Comparison of ENCODE assay signal across 26 mouse cellular contexts in genomic region chr4:117660001-117660400, GRCm38 (mm10). TPM values are rescaled to one million over a fixed set of nuclear protein-coding genes. Genes with fewer than 3 reads are reported as not detected.
A peak's percentile ranks its signal among the peaks of the same experiment; 100 is the strongest.
DNase-seq lines count a peak whose midpoint lies in the region; ATAC-seq and TF ChIP-seq lines count a peak whose summit lies in the region.
"Had no signal": no experiment of that assay in that cellular context is flagged by ENCODE, and none has a peak within 500 bp of the region (broad histone marks: within the 10 kb centered on the region; RNA-seq: fewer than 3 reads in every experiment).

No protein-coding gene starts in this region.

- TF ChIP-seq CTCF in forebrain, postnatal 0 days (IDR thresholded peaks at IDR 0.05; ENCODE audit: low read depth) = no peak

- peaks cover 26% of the 10 kb centered on the region for H3K4me1 ChIP-seq in kidney, embryonic 16.5 days (ENCODE audit: insufficient read depth, low read length)
- H3K4me1 ChIP-seq in forebrain, postnatal 0 days (ENCODE audit: insufficient read depth) = peaks cover 5% of the 10 kb centered on the region; the same call in 1 of the 2 replicates
- H3K4me1 ChIP-seq: liver, embryonic 13.5 days; lung, embryonic 15.5 days had no signal

- peak; percentile 69 for DNase-seq in kidney, adult 11 months
- peak; percentile 82 for DNase-seq in kidney, adult 9 months
- peak; percentile 75 to 79 for DNase-seq in kidney, postnatal 36 days
- peak; percentile 37 for DNase-seq in lung, postnatal 14 days
- no peak for DNase-seq in layer of hippocampus, adult 9-11 months
- DNase-seq in forebrain, postnatal 0 days = no peak
- DNase-seq: adrenal gland, postnatal 36 days; B cell, adult 2 months; cerebellum, adult 11-12 months; cerebellum, postnatal 25 days; embryo, embryonic 11 days; gastrocnemius, postnatal 36 days; heart, postnatal 10 days; layer of hippocampus, postnatal 36 days; liver, embryonic 13.5 days; right cerebral cortex, postnatal 14 days; spleen, adult 18-20 months; thymus, adult 18-20 months; thymus, postnatal 4 days had no signal

- no peak overlapping the region for H3K4me2 ChIP-seq in kidney, embryonic 16.5 days (replicated peaks; ENCODE audit: low read depth, low read length)
- H3K4me2 ChIP-seq in forebrain, postnatal 0 days (ENCODE audit: low read depth) = no peak overlapping the region
- H3K4me2 ChIP-seq: forebrain, embryonic 15.5 days; liver, embryonic 13.5 days; lung, embryonic 15.5 days; neural tube, embryonic 15.5 days; stomach, embryonic 15.5 days had no signal

- no peaks in the 10 kb centered on the region for H3K9me3 ChIP-seq in kidney, embryonic 16.5 days (ENCODE audit: low read length)
- H3K9me3 ChIP-seq in forebrain, postnatal 0 days (ENCODE audit: low read length) = no peaks in the 10 kb centered on the region
- H3K9me3 ChIP-seq: forebrain, embryonic 15.5 days; liver, embryonic 13.5 days; lung, embryonic 15.5 days; neural tube, embryonic 15.5 days; stomach, embryonic 15.5 days had no signal

- H3K27ac ChIP-seq in kidney, embryonic 16.5 days (ENCODE audit: low read length) = no peak overlapping the region
- H3K27ac ChIP-seq in forebrain, postnatal 0 days (ENCODE audit: low read depth, low read length) = no peak overlapping the region
- H3K27ac ChIP-seq: forebrain, embryonic 15.5 days; liver, embryonic 13.5 days; lung, embryonic 15.5 days; neural tube, embryonic 15.5 days; stomach, embryonic 15.5 days had no signal

- no peak overlapping the region for H3K4me3 ChIP-seq in kidney, embryonic 16.5 days (ENCODE audit: low read length)
- H3K4me3 ChIP-seq in forebrain, postnatal 0 days (ENCODE audit: low read depth, low read length) = no peak overlapping the region
- H3K4me3 ChIP-seq: forebrain, embryonic 15.5 days; liver, embryonic 13.5 days; lung, embryonic 15.5 days; neural tube, embryonic 15.5 days; stomach, embryonic 15.5 days had no signal

- H3K36me3 ChIP-seq in kidney, embryonic 16.5 days (ENCODE audit: insufficient read depth, low read length) = no peaks in the 10 kb centered on the region
- H3K36me3 ChIP-seq in forebrain, postnatal 0 days (ENCODE audit: insufficient read depth) = peaks cover 11% of the 10 kb centered on the region; the same call in 1 of the 2 replicates
- H3K36me3 ChIP-seq: forebrain, embryonic 15.5 days; liver, embryonic 13.5 days; lung, embryonic 15.5 days; neural tube, embryonic 15.5 days had no signal

- no peak for ATAC-seq in kidney, embryonic 16.5 days (ENCODE audit: low FRiP score, low TSS enrichment)
- no peak for ATAC-seq in forebrain, postnatal 0 days
- ATAC-seq: forebrain, embryonic 15.5 days; inflammation-experienced regulatory T-cells, adult 6 months; midbrain, embryonic 16.5 days had no signal

- 88% methylated on average over 5 of the region's 5 CpGs for WGBS in kidney, embryonic 16.5 days
- WGBS in forebrain, postnatal 0 days = 88% methylated on average over 5 of the region's 5 CpGs

- H3K9ac ChIP-seq in kidney, embryonic 16.5 days (replicated peaks; ENCODE audit: low read length) = no peak overlapping the region
- no peak overlapping the region for H3K9ac ChIP-seq in forebrain, postnatal 0 days
- H3K9ac ChIP-seq: forebrain, embryonic 15.5 days; liver, embryonic 13.5 days; lung, embryonic 15.5 days; neural tube, embryonic 15.5 days; stomach, embryonic 15.5 days had no signal

- H3K27me3 ChIP-seq in kidney, embryonic 16.5 days (ENCODE audit: insufficient read depth, low read length) = no peaks in the 10 kb centered on the region
- no peaks in the 10 kb centered on the region for H3K27me3 ChIP-seq in forebrain, postnatal 0 days (ENCODE audit: insufficient read depth, low read length)
- H3K27me3 ChIP-seq: forebrain, embryonic 15.5 days; liver, embryonic 13.5 days; lung, embryonic 15.5 days; neural tube, embryonic 15.5 days; stomach, embryonic 15.5 days had no signal

RNA-seq across cellular contexts. Expression of gene Dmap1, which starts 22.1 kb away (rescaled TPM):
- polyA plus RNA-seq in kidney, embryonic 16.5 days (2015; fragmentation: Nextera tagmentation; extraction: Ambion mirVana) = 61.0 and 64.8 TPM in 2 replicates
- total RNA-seq in forebrain, postnatal 0 days (2014; rRNA removed) = 75.0 and 88.4 TPM in 2 replicates
- polyA plus RNA-seq in forebrain, postnatal 0 days (2015; fragmentation: Nextera tagmentation; extraction: Ambion mirVana) = 80.4 and 84.7 TPM in 2 replicates

Comparison
In these comparisons a context has a peak if more than half of its experiments do, and no peak if none do; other contexts are left out.
1. DNase-seq: peak in kidney, adult 11 months (single experiment), kidney, adult 9 months (single experiment), kidney, postnatal 36 days (2 of 2) and lung, postnatal 14 days (single experiment); none in layer of hippocampus, adult 9-11 months (single experiment) and forebrain, postnatal 0 days (single experiment).